Mouse (Mus musculus): ENCODE measurements around the gene Nutm1. TPM values are rescaled to one million over a fixed set of nuclear protein-coding genes. Genes with fewer than 3 reads are reported as not detected.
A peak's percentile ranks its signal among the peaks of the same experiment; 100 is the strongest.

Nutm1 gene
- total RNA-seq, 2 experiments from 2014 or later: 0.09 TPM; not detected in 1

- DNase-seq (ENCODE audit: low spot score in 2 of 2): peak; percentile 21 to 56
- intact Hi-C loops (cut with DNase I): loop anchor here (2.0 to 10.0 kb wide), 2 partner anchors 19 to 1221 kb away; no protein-coding TSS in a partner anchor
Measured at GRCm38 (mm10) chr2:112215977-112216376, 43.1 kb downstream of the Nutm1 start.

GRCm38 (mm10) chr2:112210699-112211098, 48.4 kb downstream of the Nutm1 start:
- intact Hi-C loops (cut with DNase I): loop anchor here (10.0 kb wide), 1 partner anchor 1216 kb away; no protein-coding TSS in a partner anchor
- DNase-seq (ENCODE audit: low spot score in 2 of 2): no peak

- DNase-seq (ENCODE audit: low spot score in 2 of 2): peak; percentile 34 to 72
- intact Hi-C loops (cut with DNase I): loop anchor here (10.0 kb wide), 1 partner anchor 1215 kb away; no protein-coding TSS in a partner anchor
Measured at GRCm38 (mm10) chr2:112210142-112210541, 48.9 kb downstream of the Nutm1 start.

- intact Hi-C loops (cut with DNase I): no loop called here
- no peak for DNase-seq (ENCODE audit: low spot score in 2 of 2)
Measured at GRCm38 (mm10) chr2:112203056-112203455, 56.0 kb downstream of the Nutm1 start.

Other genes with a start within 250 kb of the Nutm1 start
- not detected for gene Olfr1310, start 246.6 kb downstream of the Nutm1 start, total RNA-seq (2021)
- gene Olfr1311, start 234.9 kb downstream of the Nutm1 start, total RNA-seq (2021): not detected
- not detected for gene Olfr1312, start 209.1 kb downstream of the Nutm1 start, total RNA-seq (2021)
- gene Olfr1313, start 181.4 kb downstream of the Nutm1 start, total RNA-seq (2021): not detected
- gene Olfr1314, start 162.5 kb downstream of the Nutm1 start, total RNA-seq (2021): not detected
- not detected for gene Olfr1315-ps1, start 143.9 kb downstream of the Nutm1 start, total RNA-seq (2021)
- gene Olfr1316, start 124.3 kb downstream of the Nutm1 start, total RNA-seq (2021): not detected
- not detected for gene Olfr1317, start 119.0 kb downstream of the Nutm1 start, total RNA-seq (2021)
- gene Olfr1318, start 105.1 kb downstream of the Nutm1 start, total RNA-seq (2021): not detected
- gene Lpcat4, start 19.8 kb downstream of the Nutm1 start, total RNA-seq (2021): 100 to 1,000 TPM; 135 to 158 TPM
- 10 to 100 TPM; 50.4 to 55.0 TPM for gene Nop10, start 2.6 kb upstream of the Nutm1 start, total RNA-seq (2021)
- gene Slc12a6, start 6.5 kb upstream of the Nutm1 start, total RNA-seq (2021): 100 to 1,000 TPM; 119 to 130 TPM
- 1 to 10 TPM; 4.1 to 4.4 TPM for gene Gm21985, start 7.0 kb upstream of the Nutm1 start, total RNA-seq (2021)
- gene Emc4, start 108.7 kb upstream of the Nutm1 start, total RNA-seq (2021): 100 to 1,000 TPM; 157 to 167 TPM
- 10 to 100 TPM; 13.2 to 13.8 TPM for gene Katnbl1, start 119.9 kb upstream of the Nutm1 start, total RNA-seq (2021)
- gene Emc7, start 195.7 kb upstream of the Nutm1 start, total RNA-seq (2021): 10 to 100 TPM; 49.7 TPM
- 1 to 10 TPM in 1 of 2 experiments, under 1 TPM in 1; 0.87 to 2.2 TPM for gene Chrm5, start 221.5 kb upstream of the Nutm1 start, total RNA-seq (2021)
- gene Aven, start 233.7 kb upstream of the Nutm1 start, total RNA-seq (2021): 10 to 100 TPM in 1 of 2 experiments, 1 to 10 TPM in 1; 9.6 to 11.4 TPM

Data from left cerebral cortex, postnatal 25 days (tissue).